Mouse (Mus musculus): ENCODE data around the gene Mark4. TPM values are rescaled to one million over a fixed set of nuclear protein-coding genes. Genes with fewer than 3 reads are reported as not detected.
A peak's percentile ranks its signal among the peaks of the same experiment; 100 is the strongest.

The Mark4 gene
- polyA plus RNA-seq, 1 experiment from 2014 or later: 9.3 TPM

- no peaks in the 10 kb centered on the region for H3K9me3 ChIP-seq
- no peak overlapping the region for H3K4me2 ChIP-seq
- H3K4me3 ChIP-seq: no peak overlapping the region
- peaks cover 36% of the 10 kb centered on the region for H3K27me3 ChIP-seq
- H3K36me3 ChIP-seq: no peaks in the 10 kb centered on the region
- H3K4me1 ChIP-seq: peaks cover 26% of the 10 kb centered on the region
- H3K9ac ChIP-seq: no peak overlapping the region
- no peak for ATAC-seq (ENCODE audit: insufficient number of reproducible peaks, low FRiP score, low TSS enrichment, low read depth)
- H3K27ac ChIP-seq: no peak overlapping the region
- 39% methylated on average over 6 of the region's 6 CpGs for WGBS
These were observed 9.0 kb upstream of the Mark4 start for GRCm38 (mm10) chr7:19467638-19468037.

DNA sequence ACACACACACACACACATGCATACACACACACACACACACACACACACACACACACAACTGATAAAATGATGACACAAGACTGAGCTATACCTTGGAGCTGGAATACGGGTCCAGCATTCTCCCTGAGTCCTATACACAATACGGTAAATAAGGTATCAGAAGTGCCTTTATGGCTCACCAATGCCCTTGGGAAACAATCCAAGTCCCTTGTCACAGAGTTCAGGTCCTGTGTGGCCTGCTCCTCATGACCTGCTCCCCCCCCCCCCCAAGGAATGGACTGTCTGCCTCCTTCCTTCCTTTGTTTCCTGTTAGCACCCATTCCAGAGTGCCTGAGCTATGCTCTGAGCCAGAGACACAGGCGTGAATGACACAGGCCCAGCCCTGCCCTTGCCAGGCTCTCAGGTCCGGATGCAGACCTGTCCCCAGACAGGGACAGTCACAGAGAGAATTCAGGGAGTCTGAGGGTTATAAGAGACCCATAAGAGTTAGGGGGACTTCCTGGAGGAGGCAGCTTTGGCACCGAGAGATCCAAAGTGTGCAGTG lies 8.1 kb upstream of the Mark4 start:
- H3K9ac ChIP-seq: no peak overlapping the region
- H3K4me2 ChIP-seq: no peak overlapping the region
- H3K4me1 ChIP-seq: peaks cover 20% of the 10 kb centered on the region
- no peak overlapping the region for H3K4me3 ChIP-seq
- no peaks in the 10 kb centered on the region for H3K9me3 ChIP-seq
- no peaks in the 10 kb centered on the region for H3K36me3 ChIP-seq
- 60% methylated on average over 5 of the region's 5 CpGs for WGBS
- peaks cover 27% of the 10 kb centered on the region for H3K27me3 ChIP-seq
- H3K27ac ChIP-seq: no peak overlapping the region
- ATAC-seq (ENCODE audit: insufficient number of reproducible peaks, low FRiP score, low TSS enrichment, low read depth): no peak

- 10% methylated on average over 22 of the region's 22 CpGs for WGBS
- 0 out of 2 replicates have a peak, but pooled peaks have one; percentile 25 for ATAC-seq (ENCODE audit: insufficient number of reproducible peaks, low FRiP score, low TSS enrichment, low read depth)
These were observed 6.0 kb upstream of the Mark4 start for GRCm38 (mm10) chr7:19464367-19465307.

GRCm38 (mm10) chr7:19462884-19463381 lies 4.3 kb upstream of the Mark4 start, which contains the start of gene Exoc3l2:
TSS of gene Exoc3l2 (plus strand) at chr7:19463331.
- Histone ChIP-seq H3K27ac (0 out of 2 replicates have a peak within 1 kb of the TSS, but pooled peaks have one; percentile 4), H3K4me2 (0 out of 2 replicates have a peak within 1 kb of the TSS, but pooled peaks have one; percentile 32), H3K9me3 (no peaks in the 10 kb centered on the region), H3K36me3 (no peaks in the 10 kb centered on the region), H3K9ac (no peak within 1 kb of the TSS), H3K4me3 (peak within 1 kb of the TSS; percentile 3; the same call in 1 of the 2 replicates), H3K4me1 (peaks cover 22% of the 10 kb centered on the region), H3K27me3 (no peaks in the 10 kb centered on the region)
- 34% methylated on average over 6 of the region's 6 CpGs for WGBS
- no peak for ATAC-seq (ENCODE audit: insufficient number of reproducible peaks, low FRiP score, low TSS enrichment, low read depth)

More at GRCm38 (mm10) chr7:19464367-19465307, 6.0 kb upstream of the Mark4 start:
- H3K9me3 ChIP-seq: no peaks in the 10 kb centered on the region
- H3K27ac ChIP-seq: peak overlapping the region; percentile 43; the same call in 1 of the 2 replicates
- no peaks in the 10 kb centered on the region for H3K36me3 ChIP-seq
- 0 out of 2 replicates have a peak overlapping the region, but pooled peaks have one; percentile 3 for H3K4me3 ChIP-seq
- peaks cover 12% of the 10 kb centered on the region for H3K27me3 ChIP-seq
- no peak overlapping the region for H3K9ac ChIP-seq
- H3K4me2 ChIP-seq: peak overlapping the region; percentile 32
- peaks cover 21% of the 10 kb centered on the region for H3K4me1 ChIP-seq

DNA sequence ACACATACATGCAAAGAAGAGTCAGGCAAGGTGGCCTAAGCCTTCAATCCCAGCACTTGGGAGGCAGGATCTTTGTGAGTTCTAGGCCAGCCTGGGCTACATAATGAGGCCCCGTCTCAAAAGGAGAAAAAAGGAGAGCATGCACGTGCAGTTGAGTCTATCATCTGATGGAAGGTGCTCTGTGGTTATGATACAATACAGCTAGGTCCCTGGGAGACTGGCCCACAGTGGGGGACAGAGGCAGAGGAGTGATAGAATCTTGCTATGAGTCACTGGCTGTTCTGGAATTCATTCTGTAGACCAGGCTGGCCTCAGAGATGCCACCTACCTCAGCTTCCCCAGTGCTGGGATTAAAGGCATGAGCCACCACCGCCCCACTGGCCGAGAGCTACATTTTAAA lies 3.8 kb upstream of the Mark4 start:
- H3K36me3 ChIP-seq: no peaks in the 10 kb centered on the region
- WGBS: 68% methylated on average over 4 of the region's 4 CpGs

DNA sequence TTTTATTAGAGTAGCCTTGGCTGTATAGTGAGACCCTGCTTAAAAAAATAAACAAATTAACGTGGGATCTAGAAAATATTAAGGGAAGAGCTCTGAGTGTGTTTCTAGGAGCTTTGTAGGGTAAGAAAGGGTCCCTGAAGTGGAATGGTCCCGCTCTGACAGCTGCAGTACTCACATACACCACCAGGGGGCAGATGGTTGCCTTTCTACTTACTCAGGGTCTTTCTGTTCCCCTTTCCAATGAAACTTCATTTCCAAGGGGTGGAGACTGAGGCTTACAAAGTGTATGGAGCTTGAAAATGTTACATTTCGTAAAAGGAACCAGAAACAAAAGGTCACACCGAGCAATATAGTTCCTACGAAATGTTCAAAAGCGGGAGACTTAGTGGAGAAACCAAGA lies 2.9 kb upstream of the Mark4 start:
- Histone ChIP-seq H3K4me2 (peak overlapping the region; percentile 10; the same call in 1 of the 2 replicates), H3K27me3 (no peaks in the 10 kb centered on the region), H3K9ac (no peak overlapping the region), H3K4me3 (no peak overlapping the region), H3K36me3 (no peaks in the 10 kb centered on the region), H3K9me3 (no peaks in the 10 kb centered on the region), H3K4me1 (peaks cover 35% of the 10 kb centered on the region), H3K27ac (no peak overlapping the region)
- ATAC-seq (ENCODE audit: insufficient number of reproducible peaks, low FRiP score, low TSS enrichment, low read depth): no peak
- WGBS: 9% methylated on average over 6 of the region's 6 CpGs

More for the DNA sequence above, 3.8 kb upstream of the Mark4 start:
- H3K4me2 ChIP-seq: no peak overlapping the region
- no peak overlapping the region for H3K4me3 ChIP-seq
- no peak for ATAC-seq (ENCODE audit: insufficient number of reproducible peaks, low FRiP score, low TSS enrichment, low read depth)
- peaks cover 25% of the 10 kb centered on the region for H3K4me1 ChIP-seq
- H3K9ac ChIP-seq: no peak overlapping the region
- H3K27me3 ChIP-seq: no peaks in the 10 kb centered on the region
- no peak overlapping the region for H3K27ac ChIP-seq
- H3K9me3 ChIP-seq: no peaks in the 10 kb centered on the region

DNA sequence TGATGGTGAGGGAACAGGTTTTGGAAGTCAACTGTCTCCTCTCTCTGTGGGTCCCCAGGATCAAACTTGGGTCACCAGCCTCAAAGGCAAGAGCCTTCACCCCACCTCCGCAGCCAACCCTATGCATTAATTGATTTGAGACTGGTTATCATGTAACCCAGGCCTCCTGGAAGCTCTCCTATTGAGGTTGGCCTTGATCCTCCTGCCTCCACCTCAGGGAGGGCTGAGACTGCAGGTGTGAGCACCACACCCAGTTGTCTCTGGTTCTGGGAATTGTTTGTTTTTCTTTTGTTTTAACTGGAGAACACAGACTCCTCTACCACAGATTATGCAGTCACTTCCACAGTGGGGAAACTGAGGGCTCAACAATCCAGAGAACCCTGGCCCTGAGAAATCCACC lies 1.9 kb upstream of the Mark4 start:
- no peak overlapping the region for H3K4me2 ChIP-seq
- H3K27me3 ChIP-seq: no peaks in the 10 kb centered on the region
- peaks cover 6% of the 10 kb centered on the region for H3K36me3 ChIP-seq
- H3K27ac ChIP-seq: no peak overlapping the region
- 71% methylated on average over 1 of the region's 1 CpGs for WGBS
- no peak for ATAC-seq (ENCODE audit: insufficient number of reproducible peaks, low FRiP score, low TSS enrichment, low read depth)
- H3K4me3 ChIP-seq: no peak overlapping the region
- H3K4me1 ChIP-seq: peaks cover 41% of the 10 kb centered on the region
- H3K9me3 ChIP-seq: no peaks in the 10 kb centered on the region
- H3K9ac ChIP-seq: no peak overlapping the region

- Histone ChIP-seq H3K36me3 (peaks cover 15% of the 10 kb centered on the region), H3K27me3 (no peaks in the 10 kb centered on the region), H3K9me3 (no peaks in the 10 kb centered on the region), H3K4me2 (peak overlapping the region; percentile 94), H3K27ac (peak overlapping the region; percentile 76), H3K9ac (peak overlapping the region; percentile 82; the same call in 1 of the 2 replicates), H3K4me3 (peak overlapping the region; percentile 83), H3K4me1 (peaks cover 29% of the 10 kb centered on the region)
- 24% methylated on average over 6 of the region's 6 CpGs for WGBS
- 0 out of 2 replicates have a peak, but pooled peaks have one; percentile 3 for ATAC-seq (ENCODE audit: insufficient number of reproducible peaks, low FRiP score, low TSS enrichment, low read depth)
These were observed 686 bp upstream of the Mark4 start for GRCm38 (mm10) chr7:19459144-19459870.

- Histone ChIP-seq H3K9ac (peak overlapping the region; percentile 82), H3K4me1 (peaks cover 25% of the 10 kb centered on the region), H3K27me3 (no peaks in the 10 kb centered on the region), H3K4me2 (peak overlapping the region; percentile 94), H3K4me3 (peak overlapping the region; percentile 83), H3K27ac (peak overlapping the region; percentile 80), H3K9me3 (no peaks in the 10 kb centered on the region), H3K36me3 (peaks cover 23% of the 10 kb centered on the region)
- no peak for ATAC-seq (ENCODE audit: insufficient number of reproducible peaks, low FRiP score, low TSS enrichment, low read depth)
- under 1% methylated on average over 31 of the region's 31 CpGs for WGBS
These were observed 542 bp downstream of the Mark4 start for GRCm38 (mm10) chr7:19458072-19458486.

GRCm38 (mm10) chr7:19457414-19458071 lies 1.1 kb downstream of the Mark4 start:
- H3K36me3 ChIP-seq: peaks cover 25% of the 10 kb centered on the region
- H3K9ac ChIP-seq: peak overlapping the region; percentile 82
- H3K4me2 ChIP-seq: peak overlapping the region; percentile 94
- ATAC-seq (ENCODE audit: insufficient number of reproducible peaks, low FRiP score, low TSS enrichment, low read depth): no peak
- WGBS: 5% methylated on average over 14 of the region's 14 CpGs
- no peaks in the 10 kb centered on the region for H3K27me3 ChIP-seq
- H3K9me3 ChIP-seq: no peaks in the 10 kb centered on the region
- peak overlapping the region; percentile 80 for H3K27ac ChIP-seq
- H3K4me1 ChIP-seq: peaks cover 25% of the 10 kb centered on the region
- H3K4me3 ChIP-seq: peak overlapping the region; percentile 83

- Histone ChIP-seq H3K4me3 (peak overlapping the region; percentile 83), H3K9ac (no peak overlapping the region)
These were observed 2.0 kb downstream of the Mark4 start for GRCm38 (mm10) chr7:19456628-19457027.

More at GRCm38 (mm10) chr7:19456628-19457027, 2.0 kb downstream of the Mark4 start:
- Histone ChIP-seq H3K27me3 (no peaks in the 10 kb centered on the region), H3K9me3 (no peaks in the 10 kb centered on the region), H3K36me3 (peaks cover 35% of the 10 kb centered on the region), H3K4me2 (peak overlapping the region; percentile 94; the same call in 1 of the 2 replicates), H3K27ac (no peak overlapping the region; the same call in 1 of the 2 replicates), H3K4me1 (peaks cover 25% of the 10 kb centered on the region)
- ATAC-seq (ENCODE audit: insufficient number of reproducible peaks, low FRiP score, low TSS enrichment, low read depth): no peak
- WGBS: 88% methylated on average over 7 of the region's 7 CpGs

Measured in limb, embryonic 15.5 days (tissue).